Mouse (Mus musculus): Measurements from ENCODE around the gene Cst11. TPM values are rescaled to one million over a fixed set of nuclear protein-coding genes. Genes with fewer than 3 reads are reported as not detected.

Gene Cst11
- polyA plus RNA-seq, 1 experiment, result not detected

- no peaks in the 10 kb centered on the region for H3K4me1 ChIP-seq (replicated peaks; ENCODE audit: control insufficient read depth, insufficient read depth, low read length)
- WGBS, result 97% methylated on average over 1 of the region's 1 CpGs
- H3K27me3 ChIP-seq (ENCODE audit: control insufficient read depth, insufficient read depth, low read length), result no peaks in the 10 kb centered on the region
- no peak overlapping the region for H3K4me3 ChIP-seq (ENCODE audit: control insufficient read depth, insufficient read depth, low read length)
- TF ChIP-seq POLR2A (IDR thresholded peaks at IDR 0.05; ENCODE audit: control insufficient read depth, extremely low read depth, insufficient read depth, low read length, poor library complexity) (no peak), CTCF (IDR thresholded peaks at IDR 0.05; ENCODE audit: borderline replicate concordance, control insufficient read depth, extremely low read depth, insufficient read depth, low read length, poor library complexity) (no peak)
- no peak overlapping the region for H3K27ac ChIP-seq (ENCODE audit: control insufficient read depth, insufficient read depth, low read length)
- no peaks in the 10 kb centered on the region for H3K36me3 ChIP-seq (ENCODE audit: control insufficient read depth, insufficient read depth, low read length)
- DNase-seq, result no peak
These were observed 7.5 kb downstream of the Cst11 start for GRCm38 (mm10) chr2:148763648-148764388.

- H3K27me3 ChIP-seq (ENCODE audit: control insufficient read depth, insufficient read depth, low read length), result no peaks in the 10 kb centered on the region
- WGBS, result 19% methylated on average over 1 of the region's 1 CpGs
- no peak overlapping the region for H3K27ac ChIP-seq (ENCODE audit: control insufficient read depth, insufficient read depth, low read length)
- no peak overlapping the region for H3K4me3 ChIP-seq (ENCODE audit: control insufficient read depth, insufficient read depth, low read length)
- H3K4me1 ChIP-seq (replicated peaks; ENCODE audit: control insufficient read depth, insufficient read depth, low read length), result no peaks in the 10 kb centered on the region
- no peak for DNase-seq
- TF ChIP-seq POLR2A (IDR thresholded peaks at IDR 0.05; ENCODE audit: control insufficient read depth, extremely low read depth, insufficient read depth, low read length, poor library complexity) (no peak), CTCF (IDR thresholded peaks at IDR 0.05; ENCODE audit: borderline replicate concordance, control insufficient read depth, extremely low read depth, insufficient read depth, low read length, poor library complexity) (no peak)
- H3K36me3 ChIP-seq (ENCODE audit: control insufficient read depth, insufficient read depth, low read length), result no peaks in the 10 kb centered on the region
These were observed 16.9 kb downstream of the Cst11 start for GRCm38 (mm10) chr2:148754310-148754846.

GRCm38 (mm10) chr2:148751893-148752813 lies 19.1 kb downstream of the Cst11 start:
- Histone ChIP-seq H3K4me1 (replicated peaks; ENCODE audit: control insufficient read depth, insufficient read depth, low read length) (no peaks in the 10 kb centered on the region), H3K27ac (ENCODE audit: control insufficient read depth, insufficient read depth, low read length) (no peak overlapping the region), H3K36me3 (ENCODE audit: control insufficient read depth, insufficient read depth, low read length) (no peaks in the 10 kb centered on the region), H3K27me3 (ENCODE audit: control insufficient read depth, insufficient read depth, low read length) (no peaks in the 10 kb centered on the region), H3K4me3 (ENCODE audit: control insufficient read depth, insufficient read depth, low read length) (no peak overlapping the region)
- no peak for TF ChIP-seq POLR2A (IDR thresholded peaks at IDR 0.05; ENCODE audit: control insufficient read depth, extremely low read depth, insufficient read depth, low read length, poor library complexity)
- TF ChIP-seq CTCF (IDR thresholded peaks at IDR 0.05; ENCODE audit: borderline replicate concordance, control insufficient read depth, extremely low read depth, insufficient read depth, low read length, poor library complexity), result no peak
- DNase-seq, result peak; percentile 65
- 18% methylated on average over 15 of the region's 15 CpGs for WGBS

GRCm38 (mm10) chr2:148750058-148750457 lies 21.2 kb downstream of the Cst11 start, which contains the start of gene Cstl1:
Gene Cstl1 (plus strand): TSS chr2:148750358.
- H3K27ac ChIP-seq (ENCODE audit: control insufficient read depth, insufficient read depth, low read length), result no peak within 1 kb of the TSS
- 100% methylated on average over 1 of the region's 1 CpGs for WGBS
- no peaks in the 10 kb centered on the region for H3K27me3 ChIP-seq (ENCODE audit: control insufficient read depth, insufficient read depth, low read length)
- H3K4me1 ChIP-seq (replicated peaks; ENCODE audit: control insufficient read depth, insufficient read depth, low read length), result no peaks in the 10 kb centered on the region
- no peak within 1 kb of the TSS for H3K4me3 ChIP-seq (ENCODE audit: control insufficient read depth, insufficient read depth, low read length)
- H3K36me3 ChIP-seq (ENCODE audit: control insufficient read depth, insufficient read depth, low read length), result no peaks in the 10 kb centered on the region
- TF ChIP-seq CTCF (IDR thresholded peaks at IDR 0.05; ENCODE audit: borderline replicate concordance, control insufficient read depth, extremely low read depth, insufficient read depth, low read length, poor library complexity), result no peak
- TF ChIP-seq POLR2A (IDR thresholded peaks at IDR 0.05; ENCODE audit: control insufficient read depth, extremely low read depth, insufficient read depth, low read length, poor library complexity), result no peak
- DNase-seq, result no peak

GRCm38 (mm10) chr2:148743846-148744407 lies 27.4 kb downstream of the Cst11 start:
- WGBS, result 78% methylated on average over 3 of the region's 3 CpGs
- H3K36me3 ChIP-seq (ENCODE audit: control insufficient read depth, insufficient read depth, low read length), result no peaks in the 10 kb centered on the region
- H3K4me1 ChIP-seq (replicated peaks; ENCODE audit: control insufficient read depth, insufficient read depth, low read length), result no peaks in the 10 kb centered on the region
- H3K27ac ChIP-seq (ENCODE audit: control insufficient read depth, insufficient read depth, low read length), result no peak overlapping the region
- no peak overlapping the region for H3K4me3 ChIP-seq (ENCODE audit: control insufficient read depth, insufficient read depth, low read length)
- no peak for DNase-seq
- no peak for TF ChIP-seq CTCF (IDR thresholded peaks at IDR 0.05; ENCODE audit: borderline replicate concordance, control insufficient read depth, extremely low read depth, insufficient read depth, low read length, poor library complexity)
- TF ChIP-seq POLR2A (IDR thresholded peaks at IDR 0.05; ENCODE audit: control insufficient read depth, extremely low read depth, insufficient read depth, low read length, poor library complexity), result no peak
- no peaks in the 10 kb centered on the region for H3K27me3 ChIP-seq (ENCODE audit: control insufficient read depth, insufficient read depth, low read length)

- TF ChIP-seq POLR2A (IDR thresholded peaks at IDR 0.05; ENCODE audit: control insufficient read depth, extremely low read depth, insufficient read depth, low read length, poor library complexity), result no peak
- no peak for TF ChIP-seq CTCF (IDR thresholded peaks at IDR 0.05; ENCODE audit: borderline replicate concordance, control insufficient read depth, extremely low read depth, insufficient read depth, low read length, poor library complexity)
- Histone ChIP-seq H3K4me1 (replicated peaks; ENCODE audit: control insufficient read depth, insufficient read depth, low read length) (no peaks in the 10 kb centered on the region), H3K4me3 (ENCODE audit: control insufficient read depth, insufficient read depth, low read length) (no peak overlapping the region), H3K36me3 (ENCODE audit: control insufficient read depth, insufficient read depth, low read length) (no peaks in the 10 kb centered on the region), H3K27me3 (ENCODE audit: control insufficient read depth, insufficient read depth, low read length) (no peaks in the 10 kb centered on the region), H3K27ac (ENCODE audit: control insufficient read depth, insufficient read depth, low read length) (no peak overlapping the region)
- WGBS, result 91% methylated on average over 3 of the region's 3 CpGs
- DNase-seq, result no peak
These were observed 28.3 kb downstream of the Cst11 start for GRCm38 (mm10) chr2:148743001-148743400.
